Mouse (Mus musculus) Patski (cell line): ENCODE measurements around the gene Rilp. TPM values are rescaled to one million over a fixed set of nuclear protein-coding genes. Genes with fewer than 3 reads are reported as not detected.

Experiments
- ATAC-seq: fragments of 100-300 bp; one replicate; pipeline ENCODE4 v1.8.0; 2021
- CTCF ChIA-PET: fragments of 350-600 bp; sonication (Branson Sonifier 250); formaldehyde crosslinking; loops from one replicate; lab custom pipeline; 2022; ENCODE audit warnings: inconsistent platforms; lab: Charles Lee
- POLR2A ChIA-PET: fragments of 350-600 bp; sonication (Branson Sonifier 250); formaldehyde crosslinking; loops from one replicate; lab custom pipeline; 2022; ENCODE audit warnings: antibody characterized with exemption, inconsistent platforms; lab: Charles Lee
- DNase-seq: peaks from one replicate; pipeline ENCODE4 v3.0.0-alpha.2; 2011; ENCODE audit warnings: low read depth, low spot score
- H3K27me3 ChIP-seq: fragments of 371-371 bp; one replicate; pipeline ENCODE4 v1.5.1; 2021
- CTCF ChIP-seq: fragments of 100-300 bp; IDR thresholded peaks from one replicate; pipeline ENCODE4 v1.5.1; 2021
- in situ Hi-C: fragments of 300-500 bp; cut with MboI; formaldehyde crosslinking; loops from 3 replicates; pipeline ENCODE4 v1.11.1; 2018; ENCODE audit warnings: low pct_unique_long_range_greater_than_20kb, mixed read lengths
- polyA plus RNA-seq: library from polyadenylated mRNA; unstranded; gene quantifications from one replicate; pipeline ENCODE4 v1.2.3, GENCODE M21; 2021

Gene Rilp
- polyA plus RNA-seq, 1 experiment from 2014 or later = 1.4 TPM

GRCm38 (mm10) chr11:75464417-75464816 is 45.5 kb upstream of the Rilp start:
- in situ Hi-C loops = loop anchor here (5.0 to 10.0 kb wide), 3 partner anchors 62 to 480 kb away; partner anchors contain the start of gene Ovca2
- no peaks in the 10 kb centered on the region for H3K27me3 ChIP-seq
- CTCF ChIA-PET = interaction anchor here (0.9 to 1.1 kb wide), 2 partner anchors 13 to 23 kb away, joined by 3 read pairs; no protein-coding TSS in a partner anchor
- TF ChIP-seq CTCF = no peak
- POLR2A ChIA-PET = interaction anchor here (0.7 to 1.1 kb wide), 3 partner anchors 12 to 60 kb away, joined by 3 to 4 read pairs (median 4); no protein-coding TSS in a partner anchor
- DNase-seq = no peak
- no peak for ATAC-seq

- POLR2A ChIA-PET = interaction anchor here (0.8 to 1.1 kb wide), 3 partner anchors 12 to 61 kb away, joined by 3 to 4 read pairs (median 4); partner anchors contain the start of gene Prpf8
- CTCF ChIA-PET = interaction anchor here (0.9 to 1.3 kb wide), 3 partner anchors 12 to 23 kb away, joined by 3 to 4 read pairs (median 3); no protein-coding TSS in a partner anchor
- TF ChIP-seq CTCF = no peak
- in situ Hi-C loops = loop anchor here (10.0 kb wide), 2 partner anchors 290 to 480 kb away; partner anchors contain the start of gene Ovca2
- H3K27me3 ChIP-seq = no peaks in the 10 kb centered on the region
- ATAC-seq (no peak), DNase-seq (no peak)
Measured at GRCm38 (mm10) chr11:75465051-75465450, 44.8 kb upstream of the Rilp start.

DNA sequence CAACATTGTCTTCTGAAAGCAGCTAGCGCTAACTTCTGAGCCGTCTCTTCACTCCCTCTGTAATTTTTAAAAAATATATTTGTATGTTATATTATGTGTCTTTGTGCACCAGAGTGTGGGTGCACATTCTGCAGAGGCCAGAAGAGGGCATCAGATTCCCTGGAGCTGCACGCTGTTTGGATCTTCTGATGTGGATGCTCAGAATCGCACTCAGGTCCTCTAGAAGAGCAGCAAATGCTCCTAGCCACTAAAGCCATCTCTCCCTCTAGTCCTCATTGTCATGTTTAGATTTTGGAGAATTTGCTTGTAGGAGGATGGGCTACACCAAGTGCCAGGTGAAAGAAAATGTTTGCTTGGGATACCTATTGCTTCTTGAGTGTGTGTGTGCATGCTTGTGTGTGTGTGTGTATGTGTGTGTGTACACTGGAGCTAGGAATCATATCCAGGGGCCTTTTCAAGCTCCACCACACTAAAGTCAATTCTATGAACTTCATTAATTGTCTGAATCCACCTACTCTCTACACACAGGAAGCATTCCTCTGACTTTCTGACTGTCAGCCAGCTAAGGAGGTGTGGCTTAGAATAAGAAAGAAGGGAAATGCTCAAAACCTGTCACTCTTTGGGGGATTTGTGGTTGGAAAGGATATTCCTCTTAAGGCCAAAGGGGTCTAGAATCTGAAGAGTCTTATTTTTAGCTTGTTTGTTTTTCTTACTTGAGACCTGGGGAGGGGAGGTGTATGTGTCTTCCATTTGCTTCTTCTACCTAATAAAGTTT is 43.0 kb upstream of the Rilp start:
- CTCF ChIA-PET = interaction anchor here (0.6 to 1.7 kb wide), 4 partner anchors 18 to 173 kb away, joined by 3 to 4 read pairs (median 4); partner anchors contain the start of gene Prpf8
- TF ChIP-seq CTCF = no peak
- ATAC-seq = no peak
- H3K27me3 ChIP-seq = no peaks in the 10 kb centered on the region
- in situ Hi-C loops = loop anchor here (10.0 kb wide), 2 partner anchors 292 to 482 kb away; partner anchors contain the start of gene Ovca2
- no peak for DNase-seq
- POLR2A ChIA-PET = interaction anchor here (1.3 to 2.0 kb wide), 3 partner anchors 11 to 43 kb away, joined by 3 to 5 read pairs (median 4); partner anchors contain the start of gene Rilp

- no peak for DNase-seq
- ChIA-PET POLR2A (interaction anchor here (0.7 to 2.0 kb wide), 3 partner anchors 10 to 18 kb away, joined by 3 to 4 read pairs (median 3); no protein-coding TSS in a partner anchor), CTCF (interaction anchor here (0.6 to 1.7 kb wide), 4 partner anchors 17 to 174 kb away, joined by 3 to 4 read pairs (median 4); partner anchors contain the start of gene Prpf8)
- ATAC-seq = no peak
- in situ Hi-C loops = loop anchor here (10.0 kb wide), 2 partner anchors 293 to 483 kb away; partner anchors contain the start of gene Ovca2
- H3K27me3 ChIP-seq = no peaks in the 10 kb centered on the region
- no peak for TF ChIP-seq CTCF
Measured at GRCm38 (mm10) chr11:75467512-75468215, 42.2 kb upstream of the Rilp start.

DNA sequence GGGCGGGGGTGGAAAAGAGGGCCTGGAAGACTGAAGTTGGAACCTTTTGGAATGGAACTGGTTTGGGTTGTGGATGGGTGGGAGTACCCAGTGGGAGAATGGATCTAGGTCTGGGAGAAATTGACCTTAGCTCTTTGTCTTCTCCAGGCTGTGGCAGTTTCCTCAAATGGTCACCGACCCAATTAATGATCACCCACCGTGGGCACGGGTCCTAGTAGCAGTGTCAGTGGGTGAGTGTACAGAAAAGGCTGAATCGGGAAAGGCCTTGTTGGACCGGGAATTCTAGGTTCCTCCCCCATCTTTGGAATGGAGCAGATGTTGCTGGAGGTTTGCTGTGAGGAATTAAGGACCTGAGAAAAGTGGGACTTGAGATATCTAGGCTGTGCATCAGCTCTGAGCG is 41.5 kb upstream of the Rilp start:
- ChIA-PET POLR2A (interaction anchor here (0.7 kb wide), 2 partner anchors 18 to 60 kb away, joined by 3 read pairs; no protein-coding TSS in a partner anchor), CTCF (no interaction called here)
- no peaks in the 10 kb centered on the region for H3K27me3 ChIP-seq
- in situ Hi-C loops = loop anchor here (10.0 kb wide), 2 partner anchors 294 to 484 kb away; partner anchors contain the start of gene Ovca2
- TF ChIP-seq CTCF = no peak
- no peak for DNase-seq
- no peak for ATAC-seq

DNA sequence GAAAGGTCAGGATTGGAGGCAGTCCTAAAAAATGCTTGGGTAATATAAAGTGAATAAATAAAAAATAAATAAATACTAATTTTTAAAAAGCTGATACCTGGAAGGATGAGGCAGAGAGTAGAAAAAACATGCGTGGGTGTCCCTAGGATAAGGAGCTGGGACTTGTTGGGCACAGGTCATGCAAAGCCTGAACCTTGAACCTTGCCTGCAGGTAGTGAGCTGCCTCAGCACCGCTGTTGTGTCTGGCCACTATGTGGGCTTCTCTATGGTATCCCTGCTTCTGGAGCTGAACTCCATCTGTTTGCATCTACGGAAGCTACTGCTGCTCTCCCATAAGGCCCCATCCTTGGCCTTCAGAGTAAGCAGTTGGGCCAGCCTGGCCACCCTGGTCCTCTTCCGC is 40.6 kb upstream of the Rilp start:
- TF ChIP-seq CTCF = no peak
- no peak for DNase-seq
- no peaks in the 10 kb centered on the region for H3K27me3 ChIP-seq
- ATAC-seq = no peak
- CTCF ChIA-PET = interaction anchor here (1.1 kb wide), 1 partner anchor 10 kb away, joined by 5 read pairs; no protein-coding TSS in a partner anchor
- in situ Hi-C loops = loop anchor here (10.0 kb wide), 2 partner anchors 294 to 484 kb away; partner anchors contain the start of gene Ovca2
- POLR2A ChIA-PET = no interaction called here

GRCm38 (mm10) chr11:75470675-75471074 is 39.2 kb upstream of the Rilp start:
- no peak for ATAC-seq
- CTCF ChIA-PET = interaction anchor here (0.9 kb wide), 1 partner anchor 10 kb away, joined by 3 read pairs; no protein-coding TSS in a partner anchor
- no peak for TF ChIP-seq CTCF
- no peak for DNase-seq
- POLR2A ChIA-PET = no interaction called here
- in situ Hi-C loops = no loop called here
- H3K27me3 ChIP-seq = no peaks in the 10 kb centered on the region

DNA sequence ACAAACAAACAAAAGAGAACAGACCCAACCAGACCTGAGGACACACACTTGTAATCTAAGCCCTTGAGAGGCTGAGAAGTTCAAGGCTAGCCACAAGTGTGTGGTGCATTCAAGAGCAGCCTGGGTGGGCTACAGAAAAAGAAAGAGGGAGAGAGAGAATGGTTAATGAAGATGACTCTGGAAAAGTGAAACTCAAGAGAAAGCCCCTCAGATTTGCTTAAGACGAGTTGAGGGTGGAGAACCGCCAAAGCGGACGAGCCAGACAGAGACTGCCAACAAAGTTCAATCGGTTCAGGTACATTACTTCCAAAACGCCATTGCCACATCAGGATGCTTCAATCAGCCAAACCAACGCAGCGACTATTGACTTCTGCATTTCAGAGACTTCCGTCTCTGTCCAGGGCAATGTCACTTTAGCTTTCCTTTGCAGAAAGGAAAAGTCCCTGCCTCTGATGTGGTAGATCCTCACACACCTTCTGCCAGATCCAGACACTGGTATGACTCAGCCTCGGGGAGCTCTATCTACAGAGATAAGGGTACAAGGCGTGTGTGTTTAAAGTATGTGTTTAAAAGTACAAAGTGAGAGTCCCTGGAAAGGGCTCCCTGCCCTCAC is 37.3 kb upstream of the Rilp start:
- CTCF ChIA-PET = no interaction called here
- no peak for ATAC-seq
- in situ Hi-C loops = no loop called here

DNA sequence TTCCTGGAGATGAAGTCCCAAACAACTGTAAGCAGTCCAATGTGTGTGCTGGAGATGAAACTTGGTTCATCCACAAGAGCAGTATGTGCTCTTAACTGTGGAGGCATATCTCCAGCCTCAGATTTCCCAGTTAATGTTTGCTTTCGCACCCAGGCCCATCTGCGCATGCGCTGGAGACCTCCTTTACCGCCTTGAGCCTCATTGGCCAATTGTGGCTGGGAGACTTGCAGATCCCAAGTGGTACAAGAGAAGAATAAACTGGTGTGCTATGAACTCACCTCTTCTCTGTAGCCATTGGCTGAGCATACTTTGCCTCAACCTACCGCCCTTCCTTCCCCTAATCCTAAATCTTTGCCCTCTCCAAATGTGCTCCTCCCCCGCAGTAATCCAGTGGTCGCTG is 36.5 kb upstream of the Rilp start:
- no peak for ATAC-seq
- ChIA-PET POLR2A (no interaction called here), CTCF (no interaction called here)
- no peak for TF ChIP-seq CTCF
- no peaks in the 10 kb centered on the region for H3K27me3 ChIP-seq
- no peak for DNase-seq
- in situ Hi-C loops = no loop called here

More for the DNA sequence above, 37.3 kb upstream of the Rilp start:
- POLR2A ChIA-PET = no interaction called here
- no peak for DNase-seq
- TF ChIP-seq CTCF = no peak
- H3K27me3 ChIP-seq = no peaks in the 10 kb centered on the region
